Mouse (Mus musculus): ENCODE measurements around the gene Rdh16. TPM values are rescaled to one million over a fixed set of nuclear protein-coding genes. Genes with fewer than 3 reads are reported as not detected.
"Not testable (repeated sequence)": the region's sequence is repeated elsewhere in the genome, so short reads cannot be mapped to it uniquely, and the experiment has no call there.

The Rdh16 gene
- polyA plus RNA-seq, 1 experiment from 2014 or later: not detected

- Histone ChIP-seq H3K4me1 (no peaks in the 10 kb centered on the region), H3K9ac (no peak overlapping the region), H3K4me3 (no peak overlapping the region), H3K27me3 (no peaks in the 10 kb centered on the region), H3K4me2 (replicated peaks) (no peak overlapping the region), H3K27ac (no peak overlapping the region), H3K36me3 (no peaks in the 10 kb centered on the region), H3K9me3 (no peaks in the 10 kb centered on the region)
- ATAC-seq (ENCODE audit: low FRiP score, low read depth): no peak
- WGBS: 60% methylated on average over 1 of the region's 1 CpGs
Observed at GRCm38 (mm10) chr10:127886551-127886950, 85.6 kb downstream of the Rdh16 start.

- no peaks in the 10 kb centered on the region for H3K9me3 ChIP-seq
- ATAC-seq (ENCODE audit: low FRiP score, low read depth): no peak
- no peak overlapping the region for H3K4me2 ChIP-seq (replicated peaks)
- H3K27me3 ChIP-seq: no peaks in the 10 kb centered on the region
- H3K27ac ChIP-seq: no peak overlapping the region
- no peaks in the 10 kb centered on the region for H3K36me3 ChIP-seq
- H3K4me3 ChIP-seq: no peak overlapping the region
- no peak overlapping the region for H3K9ac ChIP-seq
- WGBS: 76% methylated on average over 4 of the region's 4 CpGs
- H3K4me1 ChIP-seq: no peaks in the 10 kb centered on the region
Observed at GRCm38 (mm10) chr10:127886971-127887370, 86.0 kb downstream of the Rdh16 start.

GRCm38 (mm10) chr10:127888605-127889004 is 87.7 kb downstream of the Rdh16 start, which contains the start of gene Rdh7:
TSS of gene Rdh7 (minus strand) at chr10:127888817.
- Histone ChIP-seq H3K4me1 (no peaks in the 10 kb centered on the region), H3K9me3 (no peaks in the 10 kb centered on the region), H3K27ac (no peak within 1 kb of the TSS), H3K36me3 (no peaks in the 10 kb centered on the region), H3K9ac (no peak within 1 kb of the TSS), H3K4me3 (no peak within 1 kb of the TSS), H3K4me2 (replicated peaks) (no peak within 1 kb of the TSS), H3K27me3 (no peaks in the 10 kb centered on the region)
- no peak for ATAC-seq (ENCODE audit: low FRiP score, low read depth)

GRCm38 (mm10) chr10:127891481-127891880 is 90.5 kb downstream of the Rdh16 start:
- Histone ChIP-seq H3K4me1 (no peaks in the 10 kb centered on the region), H3K27me3 (no peaks in the 10 kb centered on the region)
- no peak for ATAC-seq (ENCODE audit: low FRiP score, low read depth)

GRCm38 (mm10) chr10:127893163-127894022 is 92.4 kb downstream of the Rdh16 start:
- 71% methylated on average over 5 of the region's 5 CpGs for WGBS
- not testable (repeated sequence) for ATAC-seq (ENCODE audit: low FRiP score, low read depth); H3K36me3 ChIP-seq

More at GRCm38 (mm10) chr10:127891481-127891880, 90.5 kb downstream of the Rdh16 start:
- Histone ChIP-seq H3K9me3 (no peaks in the 10 kb centered on the region), H3K4me2 (replicated peaks) (no peak overlapping the region), H3K4me3 (no peak overlapping the region), H3K9ac (no peak overlapping the region), H3K27ac (no peak overlapping the region), H3K36me3 (no peaks in the 10 kb centered on the region)
- 85% methylated on average over 1 of the region's 1 CpGs for WGBS

More at GRCm38 (mm10) chr10:127893163-127894022, 92.4 kb downstream of the Rdh16 start:
- H3K9ac ChIP-seq; H3K4me1 ChIP-seq; H3K27ac ChIP-seq; H3K4me2 ChIP-seq (replicated peaks); H3K27me3 ChIP-seq; H3K9me3 ChIP-seq; H3K4me3 ChIP-seq: not testable (repeated sequence)

Other genes with a start within 250 kb of the Rdh16 start
- 123 and 127 TPM in 2 replicates for gene Lrp1, start 180.0 kb upstream of the Rdh16 start, polyA plus RNA-seq (2015; fragmentation: Nextera tagmentation; extraction: Ambion mirVana)
- gene Stat6, start 158.2 kb upstream of the Rdh16 start, polyA plus RNA-seq (2015; fragmentation: Nextera tagmentation; extraction: Ambion mirVana): 14.3 and 15.0 TPM in 2 replicates
- 9.3 and 9.9 TPM in 2 replicates for gene Nemp1, start 134.3 kb upstream of the Rdh16 start, polyA plus RNA-seq (2015; fragmentation: Nextera tagmentation; extraction: Ambion mirVana)
- 18.1 and 18.5 TPM in 2 replicates for gene Nab2, start 132.6 kb upstream of the Rdh16 start, polyA plus RNA-seq (2015; fragmentation: Nextera tagmentation; extraction: Ambion mirVana)
- gene Myo1a, start 96.0 kb upstream of the Rdh16 start, polyA plus RNA-seq (2015; fragmentation: Nextera tagmentation; extraction: Ambion mirVana): 0.31 and 0.42 TPM in 2 replicates
- 0.70 and 1.8 TPM in 2 replicates for gene Tac2, start 76.7 kb upstream of the Rdh16 start, polyA plus RNA-seq (2015; fragmentation: Nextera tagmentation; extraction: Ambion mirVana)
- 3.9 and 4.0 TPM in 2 replicates for gene Zbtb39, start 61.6 kb upstream of the Rdh16 start, polyA plus RNA-seq (2015; fragmentation: Nextera tagmentation; extraction: Ambion mirVana)
- gene Gpr182, start 49.4 kb upstream of the Rdh16 start, polyA plus RNA-seq (2015; fragmentation: Nextera tagmentation; extraction: Ambion mirVana): 0.54 and 0.71 TPM in 2 replicates
- gene Rdh1, start 41.4 kb upstream of the Rdh16 start, polyA plus RNA-seq (2015; fragmentation: Nextera tagmentation; extraction: Ambion mirVana): not detected in 2 replicates
- gene Rdh16f1, start 41.4 kb upstream of the Rdh16 start, polyA plus RNA-seq (2015; fragmentation: Nextera tagmentation; extraction: Ambion mirVana): not detected in 2 replicates
- gene Rdh9, start 24.8 kb upstream of the Rdh16 start, polyA plus RNA-seq (2015; fragmentation: Nextera tagmentation; extraction: Ambion mirVana): 0.18 and 0.27 TPM in 2 replicates
- not detected in 2 replicates for gene Rdh19, start 48.8 kb downstream of the Rdh16 start, polyA plus RNA-seq (2015; fragmentation: Nextera tagmentation; extraction: Ambion mirVana)
- gene Rdh16f2, start 65.3 kb downstream of the Rdh16 start, polyA plus RNA-seq (2015; fragmentation: Nextera tagmentation; extraction: Ambion mirVana): not detected in 2 replicates
- not detected in 2 replicates for gene Rdh7, start 87.7 kb downstream of the Rdh16 start, polyA plus RNA-seq (2015; fragmentation: Nextera tagmentation; extraction: Ambion mirVana)
- not detected in 2 replicates for gene Sdr9c7, start 97.4 kb downstream of the Rdh16 start, polyA plus RNA-seq (2015; fragmentation: Nextera tagmentation; extraction: Ambion mirVana)
- not detected in 2 replicates for gene Hsd17b6, start 206.5 kb downstream of the Rdh16 start, polyA plus RNA-seq (2015; fragmentation: Nextera tagmentation; extraction: Ambion mirVana)
- 93.3 and 96.1 TPM in 2 replicates for gene Prim1, start 214.0 kb downstream of the Rdh16 start, polyA plus RNA-seq (2015; fragmentation: Nextera tagmentation; extraction: Ambion mirVana)
- 797 and 826 TPM in 2 replicates for gene Naca, start 234.4 kb downstream of the Rdh16 start, polyA plus RNA-seq (2015; fragmentation: Nextera tagmentation; extraction: Ambion mirVana)

Measured in limb, embryonic 13.5 days (tissue).